Mouse (Mus musculus) megakaryocyte, embryonic 14.5 days (primary cell): ENCODE data around the gene Nrip1.

ENCODE experiments used
- FLI1 ChIP-seq: IDR thresholded peaks from 2 replicates; pipeline ENCODE4 v1.6.1; 2012; ENCODE audit warnings: low read length, inconsistent platforms, mixed read lengths
- GATA1 ChIP-seq: IDR thresholded peaks from 3 replicates; pipeline ENCODE4 v1.6.1; 2012; ENCODE audit warnings: mixed read lengths, low read length, inconsistent platforms, borderline replicate concordance

GRCm38 (mm10) chr16:76357155-76357554 is 16.5 kb downstream of the Nrip1 start:
- TF ChIP-seq GATA1 (no peak), FLI1 (no peak)
